Mouse (Mus musculus) neutrophil, adult 5-6 weeks (primary cell): Measurements from ENCODE around the gene Trio. TPM values are rescaled to one million over a fixed set of nuclear protein-coding genes. Genes with fewer than 3 reads are reported as not detected.

Experiments
- ATAC-seq: fragments of 151-379, 151-347 bp; 2 replicates; pipeline ENCODE4 v1.8.0; 2017; ENCODE audit warnings: mild to moderate bottlenecking, moderate TSS enrichment; ENCODE audit not compliant: insufficient number of reproducible peaks, poor library complexity, low FRiP score, severe bottlenecking; ENCODE audit errors: extremely low read depth
- total RNA-seq: library from RNA; stranded (forward); fragments of 200-1000 nt; gene quantifications from 2 replicates; pipeline ENCODE4 v1.2.3, GENCODE M21; 2017

Gene Trio
- total RNA-seq, 1 experiment from 2014 or later = 28.9 TPM

DNA sequence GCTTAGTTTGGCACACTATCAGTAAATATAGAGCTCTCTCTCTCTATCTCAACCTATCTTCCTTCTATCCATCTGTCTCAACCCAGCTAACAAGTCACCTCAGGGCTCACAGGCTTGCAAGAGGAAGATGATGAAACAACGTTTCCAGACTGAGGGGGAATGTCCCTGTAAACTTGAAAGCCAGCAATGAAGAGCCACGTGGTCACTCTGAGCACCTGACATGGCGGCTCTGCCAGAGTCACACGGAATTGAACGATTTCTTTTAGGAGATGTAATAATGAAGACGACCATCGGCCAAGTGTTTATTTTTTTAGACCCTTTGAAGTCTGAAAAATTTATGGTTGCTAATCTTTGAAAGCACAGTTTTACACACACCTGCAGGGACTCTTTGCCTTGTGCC lies 251.2 kb downstream of the Trio start:
- no peak for ATAC-seq

DNA sequence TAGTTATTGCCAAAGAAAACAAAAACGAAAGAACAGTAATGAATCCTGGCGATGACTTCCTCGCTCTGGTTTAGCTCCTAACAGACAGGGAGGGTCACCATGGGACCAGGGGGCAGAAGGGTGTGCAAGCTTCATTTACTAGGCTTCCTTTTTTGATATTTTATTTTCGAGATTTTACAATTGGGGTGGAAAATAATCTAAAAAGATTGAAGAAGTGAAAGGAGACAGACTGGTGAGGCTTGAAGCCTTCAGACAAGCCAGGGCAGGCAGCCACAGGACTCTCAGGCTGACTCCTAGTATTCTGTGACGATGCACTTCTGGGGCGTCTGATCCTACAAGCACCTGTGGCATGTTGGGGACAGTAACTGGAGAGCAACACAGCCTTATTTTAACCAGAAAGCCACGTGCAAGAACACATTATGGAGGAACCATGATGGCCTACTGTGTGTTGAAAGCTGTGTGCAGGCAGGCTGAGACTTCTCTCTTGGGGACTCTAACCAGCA lies 253.5 kb downstream of the Trio start:
- ATAC-seq = peak; percentile 41; the same call in 1 of the 2 replicates

DNA sequence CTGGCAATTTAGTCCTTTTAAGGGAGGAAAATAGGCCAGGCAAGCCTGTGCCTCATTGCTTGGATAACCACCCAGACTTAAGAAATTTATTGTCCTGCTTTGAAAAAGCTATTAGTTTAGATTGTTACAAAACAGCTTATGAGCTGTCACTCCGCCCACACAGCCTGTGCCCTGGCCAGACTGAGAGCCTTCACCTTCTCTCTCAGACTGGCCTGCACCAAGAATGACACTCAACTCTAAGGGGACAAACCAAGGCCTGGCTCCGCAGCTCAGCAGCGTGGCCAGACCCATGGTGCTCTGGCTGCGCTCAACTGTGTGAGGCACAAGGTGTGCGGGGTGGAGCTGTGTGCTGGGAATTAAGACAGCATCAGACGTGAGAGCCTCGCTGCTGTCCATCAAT lies 254.1 kb downstream of the Trio start:
- no peak for ATAC-seq

DNA sequence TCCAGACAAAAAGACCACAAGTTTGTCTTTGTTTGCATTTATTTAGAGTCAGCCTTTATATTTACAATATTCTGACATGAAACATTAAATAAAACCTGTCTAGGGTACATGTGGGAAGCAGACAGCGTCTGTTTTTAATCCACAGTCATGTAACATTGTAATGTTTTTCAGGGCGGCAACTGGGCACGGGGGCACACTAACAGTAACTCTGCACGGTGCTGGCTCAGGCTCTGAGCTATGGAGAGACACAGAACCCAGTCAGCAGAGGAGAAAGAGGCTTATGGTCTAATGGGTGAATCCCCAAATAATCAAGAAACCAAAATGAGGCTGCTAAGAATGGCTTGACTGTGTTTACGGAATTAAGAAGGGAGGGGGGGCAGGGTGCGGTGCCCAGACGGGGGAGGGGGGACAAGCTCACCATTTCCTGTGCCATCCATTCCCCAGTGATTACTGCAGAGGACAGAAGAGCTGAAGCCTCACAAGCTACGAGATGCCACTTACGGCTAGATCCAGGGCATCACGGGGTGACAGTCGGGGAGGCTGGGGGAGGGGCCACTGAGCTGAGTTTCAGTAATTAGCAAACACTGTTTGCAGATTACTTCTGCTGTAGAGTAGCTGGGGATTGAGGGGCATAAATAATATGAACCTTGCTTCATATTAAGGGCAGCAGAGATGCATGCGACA lies 255.0 kb downstream of the Trio start:
- ATAC-seq = peak; percentile 69

DNA sequence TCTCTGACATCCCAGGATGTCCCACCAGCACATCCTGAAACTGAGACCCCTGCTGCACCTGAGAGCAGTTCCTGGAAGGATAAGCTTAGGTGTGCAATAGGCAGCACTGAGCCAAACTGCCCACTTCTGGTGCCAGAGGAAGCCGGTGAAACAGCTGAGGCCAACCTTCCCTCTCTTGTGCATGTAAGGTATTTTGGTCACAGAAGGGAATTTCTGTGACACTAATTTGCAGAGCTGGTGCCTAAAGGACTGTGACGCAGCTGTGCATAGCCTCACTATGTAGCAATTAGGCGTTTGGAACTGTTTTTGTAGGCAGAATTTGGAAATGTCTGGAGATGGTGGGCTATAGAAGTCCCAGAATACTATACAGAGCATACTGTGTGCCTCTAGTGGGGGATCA lies 264.2 kb downstream of the Trio start:
- ATAC-seq = no peak

DNA sequence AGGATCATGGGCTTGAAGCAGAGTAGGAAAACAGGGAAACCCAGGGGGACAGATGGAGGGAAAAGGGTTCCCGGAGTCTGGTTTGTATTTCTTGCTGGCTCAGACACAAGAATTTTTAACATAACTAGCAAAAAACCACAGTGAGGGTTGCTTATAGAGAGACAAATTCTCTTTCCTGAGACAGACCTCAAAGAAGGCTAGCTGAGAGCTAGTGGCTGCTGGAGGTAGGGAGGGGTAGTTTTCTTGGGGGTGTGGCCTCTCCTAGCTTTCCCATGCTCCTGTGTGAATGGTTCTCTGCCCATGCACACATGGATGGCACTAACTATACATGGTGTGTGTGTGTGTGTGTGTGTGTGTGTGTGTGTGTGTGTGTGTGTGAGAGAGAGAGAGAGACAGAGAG lies 265.0 kb downstream of the Trio start:
- ATAC-seq = no peak

DNA sequence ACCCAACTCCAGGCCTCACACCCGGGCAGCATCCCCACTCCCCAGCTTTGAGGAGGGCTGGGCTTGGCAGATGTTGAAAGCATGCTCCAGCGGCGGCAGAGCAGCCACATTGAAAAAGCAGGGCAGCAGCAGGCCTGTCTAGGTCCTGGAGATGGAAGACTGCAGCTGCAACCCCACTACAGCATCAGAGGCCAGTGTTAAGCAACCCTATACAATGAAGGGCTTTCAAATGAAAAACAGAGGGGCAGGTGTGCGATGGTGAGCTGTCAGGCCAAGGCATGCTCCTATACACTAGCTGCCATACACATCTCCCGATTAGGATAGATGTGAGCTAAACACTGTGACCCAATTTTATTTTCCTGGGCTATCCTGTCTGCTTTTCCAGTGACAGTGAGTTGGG lies 265.8 kb downstream of the Trio start:
- no peak for ATAC-seq

DNA sequence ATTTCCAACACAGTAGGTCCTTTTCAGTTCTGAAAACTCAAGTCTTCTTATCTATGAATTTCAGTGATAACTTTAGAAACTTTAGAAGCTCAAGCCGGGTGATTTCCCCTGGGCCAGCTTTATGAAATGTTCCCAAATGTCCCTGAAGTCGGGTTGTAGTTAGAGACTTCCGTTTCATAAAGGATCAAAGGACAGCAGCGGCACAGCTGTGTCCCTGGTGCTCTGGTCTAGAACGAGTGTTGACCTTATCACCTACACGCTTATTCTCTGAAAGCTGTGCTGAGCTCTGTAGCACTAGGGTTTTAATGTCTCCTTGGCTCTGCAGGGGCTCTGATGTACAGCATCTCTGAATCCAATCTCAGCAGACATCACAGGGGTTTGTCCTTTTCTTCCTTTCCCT lies 267.0 kb downstream of the Trio start:
- no peak for ATAC-seq

DNA sequence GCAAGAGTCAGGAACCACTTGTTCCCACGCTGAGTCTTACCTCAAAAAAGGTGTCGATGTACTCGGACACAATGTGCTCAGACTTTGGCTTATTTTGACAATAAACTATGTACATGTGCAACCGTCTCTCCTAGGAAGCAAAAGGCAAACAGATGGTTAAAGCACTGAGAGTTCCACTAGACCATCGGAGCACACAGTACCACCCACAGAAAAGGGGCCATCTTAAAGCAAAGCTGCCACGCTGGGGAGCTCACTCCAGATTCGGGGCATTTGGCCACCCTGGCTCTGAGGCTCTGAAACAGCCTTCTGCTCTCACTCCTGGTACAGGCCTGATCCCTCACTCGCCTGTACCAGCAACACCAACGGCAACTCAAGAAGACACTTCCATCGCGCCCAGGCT lies 269.2 kb downstream of the Trio start:
- no peak for ATAC-seq

DNA sequence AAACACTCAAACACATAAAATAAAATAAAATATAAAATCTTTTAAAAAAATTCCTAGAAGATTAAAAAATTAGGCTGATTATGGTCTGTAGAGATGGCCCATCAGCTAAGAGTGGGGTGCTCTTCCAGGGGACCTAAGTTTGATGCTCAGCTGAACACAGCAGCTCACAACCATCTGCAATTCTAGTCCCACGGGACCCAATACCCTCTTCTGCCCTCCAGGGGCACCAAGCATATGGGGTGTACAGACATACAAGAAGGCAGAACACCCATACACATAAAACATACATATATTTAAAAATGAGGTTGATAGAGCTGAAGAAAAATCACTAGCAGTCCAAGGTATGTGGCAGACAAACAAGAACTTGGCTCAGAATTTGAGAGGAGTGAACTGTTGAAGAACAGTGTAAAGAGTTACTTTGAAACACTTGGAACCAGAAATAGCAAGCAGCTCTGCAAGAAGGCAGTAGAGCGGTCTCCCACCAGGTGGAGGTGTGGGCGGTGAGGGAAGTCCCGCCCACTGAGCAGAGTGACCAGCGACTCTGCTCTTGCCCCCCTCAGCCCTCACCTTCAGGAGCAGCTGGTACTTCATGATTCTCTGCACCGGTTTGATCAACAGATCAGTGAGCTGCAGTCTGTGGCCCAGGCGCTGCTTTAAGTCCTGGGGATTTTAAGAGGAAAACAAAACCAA lies 270.9 kb downstream of the Trio start:
- peak; percentile 47 for ATAC-seq

DNA sequence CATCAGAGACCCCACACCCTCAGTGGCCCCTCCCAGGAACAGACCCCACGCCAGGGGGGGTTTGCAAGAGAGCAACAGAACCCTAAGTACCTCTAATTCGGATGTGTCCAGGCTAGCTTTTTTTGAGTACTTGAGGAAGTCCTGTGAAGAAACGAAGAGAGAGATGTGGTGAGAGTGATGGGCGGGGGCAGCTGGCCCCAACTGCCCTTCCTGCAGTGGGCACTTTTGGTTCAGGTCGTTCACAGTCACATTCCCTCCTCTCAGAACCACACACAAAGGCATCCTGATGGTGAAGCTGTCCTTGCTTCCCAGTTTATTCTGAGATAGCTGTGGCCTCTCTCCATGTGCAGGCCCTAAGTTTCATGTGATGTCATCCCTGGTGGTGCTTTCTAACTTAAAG lies 271.7 kb downstream of the Trio start:
- no peak for ATAC-seq

DNA sequence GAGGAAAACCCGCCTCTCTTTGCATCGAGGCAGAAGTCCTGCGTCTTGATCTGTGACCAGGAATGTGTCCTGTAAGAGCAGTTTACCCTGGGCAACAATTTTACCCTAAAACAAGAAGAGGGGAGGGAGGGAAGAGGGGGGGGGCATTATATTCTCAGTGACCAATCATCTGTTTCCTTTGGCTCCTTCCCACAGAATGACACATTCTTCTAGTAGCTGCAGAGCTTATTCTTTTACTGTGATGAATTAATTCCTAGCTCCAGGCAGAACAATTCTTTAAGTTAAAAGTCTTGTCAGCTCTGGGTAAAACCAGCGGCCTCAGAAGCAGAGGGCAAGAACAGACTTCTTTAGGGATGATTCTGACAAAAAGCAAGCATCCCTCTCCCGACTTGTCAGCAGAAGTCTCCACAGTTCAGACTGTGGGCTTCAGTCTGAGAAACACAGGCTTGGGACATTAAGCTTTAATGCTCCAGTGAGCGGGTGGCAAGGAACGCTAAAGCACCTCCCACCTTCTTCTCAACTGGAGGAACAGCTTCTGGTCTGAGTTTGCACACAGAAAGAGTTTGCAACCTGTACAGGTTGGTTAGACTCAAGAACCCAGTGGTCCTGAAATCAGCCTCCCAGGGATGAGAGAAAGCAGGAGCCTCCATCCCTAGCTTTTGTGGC lies 272.8 kb downstream of the Trio start:
- ATAC-seq = no peak

DNA sequence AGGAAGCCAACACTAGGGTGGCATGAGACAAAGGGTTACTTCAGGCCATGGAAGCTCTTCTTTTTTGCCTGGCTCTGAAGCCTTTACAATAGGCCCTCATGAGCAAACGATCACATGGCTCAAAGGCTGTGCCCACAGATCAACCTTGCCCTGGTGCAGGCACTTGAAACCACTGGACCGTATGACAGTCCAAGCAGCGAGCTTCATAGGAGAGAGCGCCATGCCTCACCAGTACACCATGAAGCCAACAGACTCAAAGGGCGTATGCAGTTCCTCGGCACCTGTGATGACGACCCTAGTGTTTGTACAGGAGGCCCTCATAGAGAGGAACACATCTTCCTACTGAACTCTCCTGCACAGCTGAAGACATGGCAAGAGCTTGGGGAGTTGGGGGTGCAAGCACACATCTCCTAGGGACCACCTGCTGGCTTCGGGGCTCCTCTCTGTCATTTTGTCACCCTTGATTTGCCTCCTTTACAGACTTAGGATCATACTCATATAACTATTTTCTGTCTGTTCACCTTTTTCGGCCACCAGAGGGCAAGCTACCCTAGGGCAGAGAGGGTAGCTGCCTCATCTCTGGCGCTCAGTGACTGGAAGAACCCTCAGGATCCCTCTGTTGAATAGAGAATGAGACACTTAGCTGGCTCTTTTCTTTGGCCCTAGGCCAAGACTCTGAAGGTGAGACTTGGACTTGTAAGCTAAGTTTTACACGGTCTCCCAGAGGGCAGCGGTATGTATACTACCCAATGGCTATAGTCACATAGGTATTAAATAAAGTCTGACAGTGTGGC lies 273.8 kb downstream of the Trio start:
- peak; percentile 64 for ATAC-seq

DNA sequence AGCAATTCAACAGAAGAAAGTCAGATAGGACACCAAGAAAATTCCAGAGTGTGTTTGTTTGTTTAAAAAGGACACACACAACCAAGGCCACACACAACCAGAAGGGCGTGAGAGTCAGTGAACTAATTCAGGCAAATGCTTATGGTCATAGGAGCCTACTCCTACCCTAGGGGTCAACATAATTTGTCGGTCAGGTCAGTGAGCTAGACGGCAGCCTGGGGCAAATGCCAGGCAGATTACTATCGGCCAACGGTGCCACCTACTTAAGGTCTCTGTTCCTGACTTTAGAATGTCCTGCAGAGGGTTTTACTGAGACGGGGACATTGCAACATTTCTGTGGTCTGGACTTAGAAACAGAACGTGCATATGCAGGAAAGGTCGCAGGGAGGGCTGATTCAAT lies 276.9 kb downstream of the Trio start:
- no peak for ATAC-seq

DNA sequence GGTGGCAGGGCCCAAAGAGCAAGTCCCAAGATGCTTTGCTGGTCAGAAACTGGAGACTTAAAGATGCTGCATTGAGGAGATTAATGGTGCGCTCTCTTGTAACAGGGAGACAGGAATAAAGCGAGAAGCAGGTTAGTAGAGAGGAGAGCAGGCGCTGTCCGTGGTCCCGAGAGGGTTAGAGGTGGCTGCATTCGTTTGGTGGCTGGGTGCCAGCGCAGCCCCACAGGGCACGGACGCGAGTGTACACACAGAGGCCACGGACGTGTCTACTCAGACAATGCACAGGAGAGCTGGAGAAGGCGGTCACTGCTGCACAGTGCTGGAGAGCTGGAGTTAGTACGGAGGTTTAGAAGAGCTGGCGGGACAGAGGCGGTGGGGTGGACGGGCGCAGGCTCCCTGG lies 278.1 kb downstream of the Trio start:
- ATAC-seq = no peak

DNA sequence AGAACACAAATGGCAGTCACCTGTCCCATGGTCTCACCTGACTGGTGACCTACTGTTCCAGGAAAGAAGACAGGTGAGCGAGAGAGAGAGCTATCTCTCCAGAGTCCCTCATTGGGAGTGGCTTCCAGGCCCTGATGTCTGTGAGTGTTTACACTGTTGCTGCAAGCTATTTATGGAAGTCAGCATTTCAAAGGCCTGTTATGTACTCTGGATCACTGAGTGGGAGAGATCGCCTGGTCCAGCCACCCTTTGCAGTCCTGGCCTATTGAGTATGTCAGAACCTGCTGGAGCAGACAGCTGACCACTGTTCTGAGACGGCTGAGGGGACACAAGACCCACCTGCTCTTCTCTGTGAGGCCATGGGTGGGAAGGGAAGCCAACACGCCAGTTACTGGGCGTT lies 280.7 kb downstream of the Trio start:
- no peak for ATAC-seq

DNA sequence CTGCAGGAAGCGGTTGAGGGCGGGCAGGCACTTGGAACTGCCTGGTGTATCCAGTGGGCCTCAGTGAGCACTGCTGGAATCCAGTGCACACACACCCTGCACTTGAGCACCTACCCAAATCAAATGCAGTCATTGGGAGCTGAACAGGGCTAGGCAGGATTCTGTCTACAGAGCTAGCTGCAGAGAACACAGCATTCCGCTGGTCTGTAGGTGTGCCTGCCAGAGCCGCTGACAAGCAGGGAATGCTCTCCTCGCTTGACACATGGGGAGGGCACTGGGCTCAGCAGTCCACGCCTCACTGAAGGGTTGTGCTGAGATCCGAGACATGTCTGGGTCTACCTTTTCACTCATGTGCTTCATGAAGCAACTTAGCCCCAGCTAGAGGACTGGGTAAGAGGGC lies 285.6 kb downstream of the Trio start:
- no peak for ATAC-seq

DNA sequence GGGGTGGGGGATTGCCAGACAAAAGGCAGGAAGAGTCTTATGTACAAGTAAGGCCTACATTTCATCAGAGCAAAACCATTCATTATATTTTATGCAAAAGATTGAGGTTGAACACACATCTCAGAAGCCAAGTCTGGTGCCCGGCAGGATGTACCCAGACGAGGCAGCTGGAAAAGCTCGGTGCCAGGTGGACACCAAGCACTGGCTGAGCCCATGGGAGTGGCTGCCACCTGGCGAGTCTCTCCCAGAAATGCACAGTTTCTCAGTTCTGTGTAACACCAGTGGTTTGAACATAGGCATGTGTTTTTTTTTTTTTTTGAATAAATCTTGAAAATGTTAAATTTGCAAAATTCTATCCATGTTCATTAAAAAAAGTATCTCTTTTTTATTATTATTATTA lies 293.8 kb downstream of the Trio start:
- ATAC-seq = no peak

DNA sequence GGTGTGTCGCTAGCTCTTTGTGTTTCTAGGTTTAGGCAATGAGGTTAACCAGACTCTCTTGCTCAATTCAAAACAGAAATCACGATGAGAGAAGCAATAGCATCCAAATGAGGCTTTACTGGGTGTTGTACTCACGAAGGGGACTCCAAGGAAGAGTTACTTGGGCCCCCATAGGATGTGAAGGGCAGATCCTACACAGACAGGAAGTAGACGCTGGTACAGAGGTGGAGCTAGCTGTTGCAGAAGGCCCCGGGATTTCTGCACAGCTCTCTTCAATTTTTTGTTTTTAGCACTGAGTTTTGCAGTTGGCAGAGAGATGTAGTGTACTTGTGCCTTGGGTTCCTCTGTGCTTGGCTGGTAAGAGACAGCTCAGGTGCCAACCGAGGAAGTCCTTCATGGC lies 299.4 kb downstream of the Trio start:
- ATAC-seq = no peak
